Mouse (Mus musculus): ENCODE data around the gene Frmpd1. TPM values are rescaled to one million over a fixed set of nuclear protein-coding genes. Genes with fewer than 3 reads are reported as not detected.

Frmpd1 gene
- 1 to 10 TPM; 6.5 to 9.3 (median 8.7) TPM for total RNA-seq (2022)

DNA sequence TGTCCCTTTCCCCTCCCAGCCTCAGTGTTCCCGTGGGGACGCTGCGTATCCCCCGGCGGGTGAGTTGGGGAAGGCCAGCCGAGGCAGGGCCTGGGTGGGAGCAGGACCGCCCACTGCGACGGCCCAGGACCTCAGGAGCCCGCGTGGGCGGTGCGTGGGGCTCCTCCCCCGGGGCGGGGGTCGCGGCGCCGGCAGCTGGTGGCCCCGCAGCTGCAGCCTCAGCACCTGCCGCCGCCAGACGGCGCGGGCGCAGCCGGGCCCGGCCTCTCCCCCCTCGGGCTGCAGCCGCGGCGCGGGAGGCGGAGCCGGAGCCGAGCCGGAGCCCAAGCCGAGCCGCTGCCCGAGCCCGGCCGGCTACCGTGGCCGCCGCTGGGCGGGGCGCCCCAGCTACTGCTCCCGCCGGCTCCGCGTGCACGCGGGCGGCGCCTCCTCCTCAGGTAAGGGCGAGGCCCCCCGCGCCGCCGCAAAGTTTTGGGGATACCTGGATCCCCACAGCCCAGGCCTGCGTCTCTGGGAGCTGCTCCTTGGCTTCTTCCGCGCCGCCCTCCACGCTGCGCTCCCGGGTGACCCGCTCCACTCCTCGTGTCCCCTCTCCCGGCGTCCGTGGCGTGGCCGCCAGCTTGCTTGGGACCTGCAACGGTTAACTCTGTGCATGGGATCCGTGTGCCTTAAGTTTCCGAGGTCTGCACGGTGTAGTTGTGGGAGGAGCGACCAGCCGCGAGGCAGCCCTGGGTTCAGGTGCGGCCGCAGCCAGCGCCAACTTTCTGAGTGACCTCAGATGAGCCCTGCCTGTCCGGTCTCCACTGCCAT, at the start of gene Frmpd1:
Gene Frmpd1 (plus strand): TSS at position 355 of the 810 bp plus-strand sequence.
- peak; percentile 12 for DNase-seq

DNA sequence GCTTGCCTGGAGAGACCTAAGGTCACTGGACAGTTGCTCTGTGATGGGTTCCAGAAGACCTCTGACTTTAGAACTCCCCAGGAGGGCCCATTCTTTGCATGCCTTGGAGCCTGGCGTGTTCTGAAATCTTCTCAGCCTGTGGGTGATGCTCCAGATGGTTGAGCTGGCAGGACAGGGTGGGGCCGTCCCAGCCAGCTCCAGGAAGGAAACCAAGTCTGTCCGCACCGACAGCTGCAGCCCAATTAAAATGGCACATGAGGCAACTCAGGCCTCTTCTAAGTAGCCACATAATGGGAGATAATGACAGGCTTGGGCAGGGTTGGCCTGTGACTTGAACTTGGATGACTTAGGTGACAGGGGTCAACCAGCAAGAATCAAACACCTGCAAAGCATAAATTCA, 47.0 kb upstream of the Frmpd1 start:
- no peak for DNase-seq

DNA sequence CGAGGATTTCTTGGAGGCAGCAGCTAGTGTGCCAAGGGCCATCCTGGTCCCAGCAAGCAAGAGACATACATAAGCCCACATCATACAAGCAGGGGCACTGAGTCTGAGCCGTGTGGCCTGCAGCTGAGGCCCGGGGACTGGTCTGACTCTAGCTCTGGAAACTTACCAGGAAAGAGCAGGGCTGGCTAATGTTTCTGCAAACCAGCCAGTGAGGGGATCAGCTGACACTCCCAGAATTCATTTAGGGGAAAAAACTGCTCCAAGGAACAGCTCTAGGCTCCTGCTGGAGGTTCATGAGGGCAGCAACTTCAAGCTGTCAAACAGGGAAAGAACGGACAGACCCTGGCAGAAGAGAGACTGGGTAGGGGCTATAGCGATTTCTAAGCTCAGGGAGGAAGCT, 42.8 kb upstream of the Frmpd1 start:
- no peak for DNase-seq

DNA sequence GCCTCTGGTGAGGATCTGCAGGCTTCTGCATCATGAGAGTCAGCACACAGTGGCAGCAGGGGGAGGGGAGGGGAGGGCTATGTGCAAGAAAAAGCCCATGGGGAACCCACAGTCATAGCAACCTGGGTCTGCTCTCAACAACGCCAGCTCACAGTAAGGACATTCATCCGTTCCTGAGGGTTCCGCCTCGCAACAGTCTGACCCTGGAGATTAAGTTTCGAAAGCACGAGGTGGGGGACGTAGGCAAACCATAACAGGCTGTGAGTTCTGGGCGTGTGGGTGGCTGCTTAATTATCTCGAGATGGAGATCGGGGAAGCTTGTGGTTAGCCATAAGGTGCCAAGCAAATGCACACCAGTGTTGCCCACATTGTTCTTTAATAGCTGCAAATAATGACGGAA, 42.3 kb upstream of the Frmpd1 start:
- no peak for DNase-seq

DNA sequence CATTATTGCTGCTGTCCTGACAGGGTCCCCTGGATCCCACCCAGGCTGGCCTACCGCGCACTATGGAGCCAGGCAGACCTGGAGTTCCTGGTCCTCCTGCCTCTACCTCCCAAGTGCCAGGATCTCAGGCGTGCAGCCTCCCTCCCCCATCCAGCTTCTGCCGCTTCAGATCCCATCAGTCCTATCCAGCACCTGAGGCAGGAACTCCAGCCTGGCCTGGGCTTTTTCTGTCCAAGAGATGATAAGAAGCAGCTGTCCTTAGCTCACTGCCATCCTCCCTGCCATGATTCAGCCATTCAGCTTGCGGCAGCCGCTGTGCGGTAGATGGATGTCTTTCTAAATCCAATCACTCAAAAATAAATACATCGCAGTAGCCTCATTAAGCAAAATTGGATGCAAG, 41.7 kb upstream of the Frmpd1 start:
- peak; percentile 10 for DNase-seq

DNA sequence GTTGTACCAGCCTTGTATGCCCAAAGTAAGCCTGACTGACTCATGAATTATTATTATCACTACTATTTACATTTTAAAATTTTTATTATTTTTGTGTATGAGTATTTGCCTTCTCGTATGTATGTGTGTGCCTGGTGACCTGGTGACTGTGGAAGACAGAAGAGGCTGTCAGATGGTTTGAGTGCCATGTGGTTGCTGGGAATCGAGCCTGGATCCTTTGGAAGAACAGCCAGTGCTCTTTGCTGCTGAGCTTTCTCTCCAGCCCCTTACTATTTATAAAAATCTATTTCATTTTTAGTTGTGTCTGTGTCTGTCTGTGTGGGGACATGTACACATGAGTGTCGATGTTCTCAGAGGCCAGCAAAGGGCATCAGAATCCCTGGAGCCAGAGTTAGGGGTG, 28.2 kb upstream of the Frmpd1 start:
- DNase-seq = no peak

DNA sequence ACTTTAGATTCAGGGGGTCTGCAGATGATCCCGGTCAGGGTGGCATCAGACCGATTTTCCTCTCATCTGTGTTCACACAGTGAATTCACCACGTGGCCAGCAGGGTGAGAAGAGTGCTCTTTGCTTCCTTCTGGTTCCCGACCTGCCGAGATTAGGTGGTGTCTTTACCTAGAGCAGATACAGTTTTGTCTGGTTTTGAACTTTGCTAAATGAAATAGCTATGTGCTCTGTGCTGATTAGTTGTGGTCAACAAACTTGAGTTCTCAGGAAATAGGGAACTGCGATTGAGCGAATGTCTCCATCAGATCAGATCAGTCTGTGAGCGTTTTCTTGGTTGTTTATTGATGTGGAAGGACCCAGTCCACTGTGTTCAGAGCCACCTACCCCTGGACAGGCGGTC, 26.1 kb upstream of the Frmpd1 start:
- DNase-seq = no peak

DNA sequence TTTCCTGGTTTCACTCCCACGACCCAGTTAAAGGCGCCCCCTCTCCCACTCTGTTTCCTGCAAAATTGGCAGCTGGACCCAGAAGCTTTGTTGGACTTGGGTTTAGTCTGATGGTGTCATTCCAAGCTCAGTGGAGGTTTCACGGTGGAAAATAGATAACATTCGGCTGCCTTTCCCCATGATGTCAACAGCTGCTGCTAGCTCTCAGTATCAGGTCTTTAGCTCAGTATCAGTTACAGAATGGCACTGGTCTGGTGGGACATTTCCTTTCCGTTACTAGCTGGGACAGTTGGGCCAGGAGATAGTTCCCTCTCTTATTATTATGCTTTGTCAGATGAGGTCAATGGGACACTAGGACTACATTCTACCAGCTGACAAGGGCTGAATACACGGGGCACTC, 23.9 kb upstream of the Frmpd1 start:
- DNase-seq = no peak

DNA sequence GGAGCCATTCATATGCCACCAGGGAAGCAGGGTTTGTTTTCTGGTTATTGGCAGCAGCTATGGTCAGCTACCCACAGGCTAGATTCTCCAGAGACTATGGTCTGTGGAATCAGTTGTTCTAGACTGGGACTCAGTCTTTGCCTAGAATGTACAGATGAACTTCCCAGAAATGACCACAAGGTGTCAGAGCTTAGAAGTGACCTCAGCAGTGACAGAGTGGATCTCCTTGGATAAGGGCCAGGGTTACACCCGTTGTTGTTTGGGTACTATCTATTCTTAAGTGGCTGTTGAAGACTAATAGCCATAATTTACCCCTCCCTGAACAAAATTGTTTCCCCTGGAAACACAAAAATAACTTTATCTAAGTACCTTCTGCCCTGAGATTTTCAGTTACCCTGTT, 21.0 kb upstream of the Frmpd1 start:
- DNase-seq = no peak

GRCm38 (mm10) chr4:45165477-45165876, 19.2 kb upstream of the Frmpd1 start:
- no peak for DNase-seq

GRCm38 (mm10) chr4:45165955-45166354, 18.7 kb upstream of the Frmpd1 start:
- DNase-seq = no peak

- no peak for DNase-seq
These were observed 13.3 kb upstream of the Frmpd1 start for GRCm38 (mm10) chr4:45171340-45171739.

DNA sequence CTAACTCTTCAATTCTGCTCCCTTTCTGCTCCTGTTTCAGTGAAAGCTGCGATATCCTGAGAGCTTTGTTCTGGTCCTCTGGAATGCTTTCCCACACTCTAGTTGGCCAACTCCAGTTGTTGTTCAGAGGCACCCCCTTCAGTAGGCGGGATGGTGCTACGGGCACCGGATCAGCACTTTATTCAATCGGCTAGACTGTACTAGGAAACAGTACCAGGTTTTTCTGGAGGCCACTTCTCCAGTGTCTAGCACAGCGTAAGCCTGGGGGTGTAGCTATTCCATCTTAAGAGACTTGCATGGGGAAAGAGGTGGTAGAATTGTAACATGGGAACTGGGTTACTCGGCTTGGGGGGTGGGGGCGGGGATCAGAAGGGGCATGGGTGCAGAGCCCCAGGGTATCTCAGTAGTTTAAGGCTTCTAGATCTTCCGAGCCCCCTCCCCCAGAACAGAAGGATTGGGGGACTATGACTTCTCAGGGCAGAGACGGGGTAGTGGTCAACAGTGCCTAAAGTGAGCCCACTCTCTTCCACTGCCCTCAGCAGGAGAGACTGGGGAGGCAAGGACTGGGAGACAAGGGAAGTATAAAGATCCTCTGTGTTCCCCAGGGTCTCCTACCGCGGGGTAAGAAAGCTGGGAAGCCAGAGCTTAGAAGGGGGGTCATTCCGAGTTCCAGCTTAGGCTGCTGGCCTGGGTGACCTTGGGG, 706 bp upstream of the Frmpd1 start:
- no peak for DNase-seq

DNA sequence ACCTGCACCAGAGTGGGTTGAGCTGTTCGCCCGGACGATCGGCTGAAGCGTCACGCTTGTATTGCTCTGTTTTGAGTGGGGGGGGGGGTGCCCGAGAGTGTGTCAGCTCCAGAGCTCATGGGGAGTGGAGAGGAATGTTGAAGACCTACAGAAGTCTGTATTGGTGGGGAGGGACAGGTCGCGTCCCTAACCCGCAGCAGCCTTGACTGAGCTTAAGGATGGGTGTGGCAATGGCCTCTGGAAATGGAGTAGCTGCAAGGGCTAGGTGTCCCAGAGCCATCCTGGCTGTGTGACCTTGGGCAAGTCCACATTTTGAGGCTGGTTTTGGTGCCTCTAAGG, 625 bp downstream of the Frmpd1 start:
- DNase-seq = no peak

DNA sequence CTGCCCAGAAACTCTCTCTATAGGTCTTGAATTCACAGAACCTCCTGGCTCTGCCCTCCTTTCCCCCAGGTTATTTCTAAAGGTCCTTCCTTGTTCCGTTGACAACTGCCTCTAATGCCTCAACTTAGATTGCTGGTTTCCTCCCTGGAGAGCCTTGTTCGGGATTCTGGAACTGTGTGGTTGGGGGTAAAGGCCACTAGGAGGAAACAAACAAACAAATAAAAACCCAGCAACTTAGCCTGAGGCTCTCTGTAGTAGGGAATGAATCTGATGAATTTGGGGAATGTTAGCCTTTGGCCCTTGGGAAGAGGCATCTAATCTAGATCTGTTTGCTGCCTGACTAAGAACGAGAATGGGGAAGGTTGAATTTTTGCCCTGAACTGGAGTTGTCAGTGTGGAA, 13.6 kb downstream of the Frmpd1 start:
- no peak for DNase-seq

DNA sequence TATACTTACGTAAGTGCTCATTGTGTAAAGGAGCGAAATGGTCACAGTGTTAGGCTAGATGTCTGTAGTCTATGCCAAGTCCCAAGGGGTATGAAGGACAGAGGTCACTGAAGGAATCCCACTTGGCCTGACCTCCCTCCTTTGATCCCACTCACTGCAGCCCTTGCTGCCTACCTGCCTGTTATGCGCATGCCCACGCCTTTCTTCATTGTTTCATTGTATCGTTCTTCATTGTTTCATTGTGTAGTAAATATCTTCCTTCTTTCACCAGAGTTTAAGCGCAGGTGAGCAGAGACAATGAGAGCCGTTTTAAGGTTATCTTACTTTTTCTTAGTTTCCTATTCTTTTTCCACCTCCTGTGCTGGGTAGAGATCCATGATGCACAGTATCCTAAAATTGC, 18.6 kb downstream of the Frmpd1 start:
- no peak for DNase-seq

DNA sequence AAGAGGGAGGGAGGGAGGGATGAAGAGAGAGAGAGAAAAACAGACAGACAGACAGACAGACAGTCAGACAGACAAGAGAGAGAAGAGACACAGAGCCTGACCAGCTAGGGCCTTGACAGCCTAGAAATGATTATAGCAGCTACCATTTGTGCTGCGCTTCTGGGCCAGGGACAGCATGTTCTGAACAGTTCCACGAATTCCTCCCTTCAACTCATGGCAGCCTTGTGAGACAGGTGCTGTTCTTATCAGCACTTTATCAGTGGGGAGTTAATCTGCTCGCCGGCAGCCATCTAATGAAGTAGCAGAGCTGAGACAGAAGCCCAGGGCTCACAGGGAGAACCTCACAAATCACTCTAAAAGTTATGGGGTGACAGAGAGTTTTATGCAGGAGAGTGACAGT, 22.8 kb downstream of the Frmpd1 start:
- DNase-seq = no peak

- no peak for DNase-seq
These were observed 24.2 kb downstream of the Frmpd1 start for GRCm38 (mm10) chr4:45208832-45209363.

- DNase-seq = no peak
These were observed 27.8 kb downstream of the Frmpd1 start for GRCm38 (mm10) chr4:45212342-45213063.

- DNase-seq = no peak
These were observed 35.3 kb downstream of the Frmpd1 start for GRCm38 (mm10) chr4:45219946-45220345.

GRCm38 (mm10) chr4:45222395-45222794, 37.7 kb downstream of the Frmpd1 start:
- DNase-seq = no peak

GRCm38 (mm10) chr4:45230263-45230662, 45.6 kb downstream of the Frmpd1 start:
- no peak for DNase-seq

DNA sequence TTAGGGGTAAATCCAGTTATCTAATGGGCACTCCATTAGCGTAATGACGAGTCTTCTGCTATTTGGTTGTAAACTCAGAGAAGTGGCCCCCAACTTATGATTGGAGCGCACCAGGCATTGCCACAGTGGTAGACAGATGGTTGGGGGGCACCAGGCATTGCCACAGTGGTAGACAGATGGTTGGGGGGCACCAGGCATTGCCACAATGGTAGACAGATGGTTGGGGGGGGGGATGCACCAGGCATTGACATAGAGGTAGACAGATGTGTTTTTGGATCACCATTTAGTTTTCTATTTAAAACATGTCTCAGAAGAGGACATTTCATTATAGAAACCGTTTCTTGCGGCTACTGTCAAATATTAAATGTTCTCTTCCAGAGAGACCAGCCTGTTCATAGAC, 53.6 kb downstream of the Frmpd1 start:
- DNase-seq = no peak

Data from adrenal gland, adult 8-10 months (tissue).